Mouse (Mus musculus): ENCODE results near the gene Smap2.
"Not testable (repeated sequence)": the region's sequence is repeated elsewhere in the genome, so short reads cannot be mapped to it uniquely, and the experiment has no call there.

DNA sequence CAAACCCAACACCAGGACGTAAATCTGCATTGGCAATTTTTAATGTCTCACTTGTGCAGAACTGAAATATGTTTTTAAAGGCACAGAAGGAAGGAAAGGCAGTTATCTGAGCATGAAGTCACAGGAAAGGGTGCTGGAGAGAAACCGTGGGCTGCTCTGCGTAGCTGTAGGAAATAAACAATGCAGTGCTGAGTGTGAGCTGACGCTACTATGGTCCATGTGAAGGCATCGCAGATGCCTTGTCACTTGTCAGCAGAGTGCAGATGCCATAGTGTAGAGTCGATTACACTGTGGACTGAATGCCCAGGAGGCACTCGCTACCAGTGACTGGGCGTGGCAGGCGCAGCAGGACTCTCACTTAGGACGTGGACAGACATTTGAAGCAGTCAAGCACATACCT is 42.2 kb upstream of the Smap2 start:
- TF ChIP-seq MAFK (IDR thresholded peaks at IDR 0.05; ENCODE audit: insufficient read depth, low read depth, low read length); ZNF384 (IDR thresholded peaks at IDR 0.05; ENCODE audit: low read depth, low read length): not testable (repeated sequence)
